Mouse (Mus musculus) ES-Bruce4 (cell line): Measurements from ENCODE around the gene Ifnb1.

Experiments used
- CTCF ChIP-seq: IDR thresholded peaks from one replicate; pipeline ENCODE4 v1.8.1; 2011; ENCODE audit warnings: low read depth, low read length
- EP300 ChIP-seq: IDR thresholded peaks from 2 replicates; pipeline ENCODE4 v1.6.1; 2011; ENCODE audit warnings: low read depth, low read length; ENCODE audit not compliant: insufficient read depth
- POLR2A ChIP-seq: IDR thresholded peaks from one replicate; pipeline ENCODE4 v1.8.1; 2011; ENCODE audit warnings: low read length; ENCODE audit not compliant: insufficient read depth

DNA sequence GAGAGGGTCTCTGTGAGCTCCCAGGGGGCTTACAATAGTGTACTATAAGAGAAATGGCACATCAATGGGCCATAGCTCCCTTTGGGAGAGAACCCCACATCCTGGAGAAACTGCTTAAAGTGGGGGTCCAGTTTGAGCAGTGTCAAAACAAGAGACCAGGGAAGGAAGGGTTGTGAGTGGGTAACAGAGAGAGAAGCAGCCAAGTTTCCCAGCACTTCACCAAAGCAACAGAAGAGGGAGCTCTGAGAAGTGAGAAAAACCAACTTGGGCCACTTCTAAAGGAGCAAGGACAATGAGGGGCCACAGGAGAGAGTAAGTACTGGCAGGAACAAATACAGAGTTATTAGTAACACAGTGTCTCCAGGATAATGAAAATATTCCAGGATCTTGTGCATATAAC is 667 bp upstream of the Ifnb1 start:
- TF ChIP-seq POLR2A (no peak), CTCF (no peak), EP300 (no peak)
